Mouse (Mus musculus): ENCODE results near the gene Slc6a9. TPM values are rescaled to one million over a fixed set of nuclear protein-coding genes. Genes with fewer than 3 reads are reported as not detected.

The Slc6a9 gene
- polyA plus RNA-seq (2012; rRNA removed), result 178 and 197 TPM in 2 replicates

- 36% methylated on average over 3 of the region's 3 CpGs for WGBS
- peak within 1 kb of the TSS; percentile 63 for H3K27ac ChIP-seq (ENCODE audit: insufficient read depth, low read length)
Observed at GRCm38 (mm10) chr4:117834457-117834844, at the start of gene Slc6a9. Slc6a9 (plus strand) TSS chr4:117834506.

GRCm38 (mm10) chr4:117786963-117787362, 47.3 kb upstream of the Slc6a9 start:
- H3K27me3 ChIP-seq (ENCODE audit: control insufficient read depth, insufficient read depth, low read length), result no peaks in the 10 kb centered on the region
- TF ChIP-seq CTCF (IDR thresholded peaks at IDR 0.05; ENCODE audit: borderline replicate concordance, insufficient read depth, low read depth, low read length) (no peak), POLR2A (IDR thresholded peaks at IDR 0.05; ENCODE audit: borderline replicate concordance, insufficient read depth, low read length) (no peak)
- no peak overlapping the region for H3K4me3 ChIP-seq (replicated peaks; ENCODE audit: insufficient read depth, low read depth, low read length)
- H3K27ac ChIP-seq (ENCODE audit: insufficient read depth, low read length), result no peak overlapping the region
- WGBS, result 39% methylated on average over 8 of the region's 8 CpGs
- no peaks in the 10 kb centered on the region for H3K4me1 ChIP-seq (ENCODE audit: control insufficient read depth, insufficient read depth, low read length)
- DNase-seq, result no peak

More at GRCm38 (mm10) chr4:117834457-117834844, at the start of gene Slc6a9:
- no peaks in the 10 kb centered on the region for H3K27me3 ChIP-seq (ENCODE audit: control insufficient read depth, insufficient read depth, low read length)
- H3K4me1 ChIP-seq (ENCODE audit: control insufficient read depth, insufficient read depth, low read length), result no peaks in the 10 kb centered on the region
- H3K4me3 ChIP-seq (replicated peaks; ENCODE audit: insufficient read depth, low read depth, low read length), result peak within 1 kb of the TSS; percentile 85
- TF ChIP-seq CTCF (IDR thresholded peaks at IDR 0.05; ENCODE audit: borderline replicate concordance, insufficient read depth, low read depth, low read length) (no peak), POLR2A (IDR thresholded peaks at IDR 0.05; ENCODE audit: borderline replicate concordance, insufficient read depth, low read length) (no peak)
- DNase-seq, result no peak

GRCm38 (mm10) chr4:117788308-117788707, 46.0 kb upstream of the Slc6a9 start:
- H3K27ac ChIP-seq (ENCODE audit: insufficient read depth, low read length), result no peak overlapping the region
- no peak for TF ChIP-seq CTCF (IDR thresholded peaks at IDR 0.05; ENCODE audit: borderline replicate concordance, insufficient read depth, low read depth, low read length)
- TF ChIP-seq POLR2A (IDR thresholded peaks at IDR 0.05; ENCODE audit: borderline replicate concordance, insufficient read depth, low read length), result no peak
- H3K27me3 ChIP-seq (ENCODE audit: control insufficient read depth, insufficient read depth, low read length), result no peaks in the 10 kb centered on the region
- WGBS, result 55% methylated on average over 10 of the region's 10 CpGs
- no peak overlapping the region for H3K4me3 ChIP-seq (replicated peaks; ENCODE audit: insufficient read depth, low read depth, low read length)
- no peak for DNase-seq
- no peaks in the 10 kb centered on the region for H3K4me1 ChIP-seq (ENCODE audit: control insufficient read depth, insufficient read depth, low read length)

GRCm38 (mm10) chr4:117799904-117800303, 34.4 kb upstream of the Slc6a9 start:
- Histone ChIP-seq H3K4me3 (replicated peaks; ENCODE audit: insufficient read depth, low read depth, low read length) (no peak overlapping the region), H3K27me3 (ENCODE audit: control insufficient read depth, insufficient read depth, low read length) (no peaks in the 10 kb centered on the region), H3K27ac (ENCODE audit: insufficient read depth, low read length) (no peak overlapping the region), H3K4me1 (ENCODE audit: control insufficient read depth, insufficient read depth, low read length) (no peaks in the 10 kb centered on the region)
- DNase-seq, result no peak
- whole genome bisulfite sequencing, result 82% methylated on average over 6 of the region's 6 CpGs
- TF ChIP-seq CTCF (IDR thresholded peaks at IDR 0.05; ENCODE audit: borderline replicate concordance, insufficient read depth, low read depth, low read length), result no peak
- TF ChIP-seq POLR2A (IDR thresholded peaks at IDR 0.05; ENCODE audit: borderline replicate concordance, insufficient read depth, low read length), result no peak

- TF ChIP-seq CTCF (IDR thresholded peaks at IDR 0.05; ENCODE audit: borderline replicate concordance, insufficient read depth, low read depth, low read length), result no peak
- no peak for TF ChIP-seq POLR2A (IDR thresholded peaks at IDR 0.05; ENCODE audit: borderline replicate concordance, insufficient read depth, low read length)
- 47% methylated on average over 5 of the region's 5 CpGs for WGBS
Observed at GRCm38 (mm10) chr4:117806992-117807391, 27.3 kb upstream of the Slc6a9 start.

DNA sequence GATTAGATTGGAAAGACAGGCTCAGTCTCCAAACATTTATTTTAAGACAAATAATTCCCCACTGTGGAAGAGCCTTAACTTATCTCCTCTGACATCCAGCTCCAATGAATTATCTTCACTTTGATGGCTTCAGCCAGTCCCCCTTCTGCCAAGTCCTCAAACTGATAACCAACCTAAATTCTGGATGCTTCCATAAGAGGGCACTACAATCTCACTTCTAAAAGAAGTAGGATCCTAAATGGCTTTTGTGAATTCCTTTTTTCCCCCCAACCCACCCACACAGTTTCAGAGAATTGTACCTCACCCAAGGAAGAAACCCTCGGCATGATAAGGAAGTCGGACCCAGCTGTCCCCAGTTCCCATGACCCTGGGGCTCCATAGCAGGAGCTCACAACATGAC, 23.4 kb upstream of the Slc6a9 start:
- TF ChIP-seq CTCF (IDR thresholded peaks at IDR 0.05; ENCODE audit: borderline replicate concordance, insufficient read depth, low read depth, low read length) (no peak), POLR2A (IDR thresholded peaks at IDR 0.05; ENCODE audit: borderline replicate concordance, insufficient read depth, low read length) (no peak)
- H3K27me3 ChIP-seq (ENCODE audit: control insufficient read depth, insufficient read depth, low read length), result no peaks in the 10 kb centered on the region
- H3K4me3 ChIP-seq (replicated peaks; ENCODE audit: insufficient read depth, low read depth, low read length), result no peak overlapping the region
- H3K27ac ChIP-seq (ENCODE audit: insufficient read depth, low read length), result no peak overlapping the region
- no peak for DNase-seq
- no peaks in the 10 kb centered on the region for H3K4me1 ChIP-seq (ENCODE audit: control insufficient read depth, insufficient read depth, low read length)
- WGBS, result 28% methylated on average over 2 of the region's 2 CpGs

More at GRCm38 (mm10) chr4:117806992-117807391, 27.3 kb upstream of the Slc6a9 start:
- H3K27me3 ChIP-seq (ENCODE audit: control insufficient read depth, insufficient read depth, low read length), result no peaks in the 10 kb centered on the region
- DNase-seq, result no peak
- H3K4me1 ChIP-seq (ENCODE audit: control insufficient read depth, insufficient read depth, low read length), result no peaks in the 10 kb centered on the region
- H3K4me3 ChIP-seq (replicated peaks; ENCODE audit: insufficient read depth, low read depth, low read length), result no peak overlapping the region
- H3K27ac ChIP-seq (ENCODE audit: insufficient read depth, low read length), result no peak overlapping the region

- no peak for TF ChIP-seq POLR2A (IDR thresholded peaks at IDR 0.05; ENCODE audit: borderline replicate concordance, insufficient read depth, low read length)
- no peak for TF ChIP-seq CTCF (IDR thresholded peaks at IDR 0.05; ENCODE audit: borderline replicate concordance, insufficient read depth, low read depth, low read length)
- Histone ChIP-seq H3K27me3 (ENCODE audit: control insufficient read depth, insufficient read depth, low read length) (no peaks in the 10 kb centered on the region), H3K27ac (ENCODE audit: insufficient read depth, low read length) (no peak overlapping the region), H3K4me3 (replicated peaks; ENCODE audit: insufficient read depth, low read depth, low read length) (no peak overlapping the region), H3K4me1 (ENCODE audit: control insufficient read depth, insufficient read depth, low read length) (no peaks in the 10 kb centered on the region)
- DNase-seq, result no peak
- 71% methylated on average over 9 of the region's 9 CpGs for WGBS
Observed at GRCm38 (mm10) chr4:117813591-117814192, 20.6 kb upstream of the Slc6a9 start.

GRCm38 (mm10) chr4:117814333-117814732, 20.0 kb upstream of the Slc6a9 start:
- 36% methylated on average over 4 of the region's 4 CpGs for WGBS

More at GRCm38 (mm10) chr4:117814333-117814732, 20.0 kb upstream of the Slc6a9 start:
- no peaks in the 10 kb centered on the region for H3K4me1 ChIP-seq (ENCODE audit: control insufficient read depth, insufficient read depth, low read length)
- no peak for TF ChIP-seq POLR2A (IDR thresholded peaks at IDR 0.05; ENCODE audit: borderline replicate concordance, insufficient read depth, low read length)
- TF ChIP-seq CTCF (IDR thresholded peaks at IDR 0.05; ENCODE audit: borderline replicate concordance, insufficient read depth, low read depth, low read length), result no peak
- H3K4me3 ChIP-seq (replicated peaks; ENCODE audit: insufficient read depth, low read depth, low read length), result no peak overlapping the region
- H3K27ac ChIP-seq (ENCODE audit: insufficient read depth, low read length), result no peak overlapping the region
- H3K27me3 ChIP-seq (ENCODE audit: control insufficient read depth, insufficient read depth, low read length), result no peaks in the 10 kb centered on the region
- no peak for DNase-seq
